Mouse (Mus musculus) layer of hippocampus, adult 9-10 months (tissue): ENCODE data around the gene Sgms1.

Experiments
- DNase-seq: peaks from one replicate; pipeline ENCODE4 v3.0.0; 2022; ENCODE audit warnings: low spot score

Gene Sgms1

DNA sequence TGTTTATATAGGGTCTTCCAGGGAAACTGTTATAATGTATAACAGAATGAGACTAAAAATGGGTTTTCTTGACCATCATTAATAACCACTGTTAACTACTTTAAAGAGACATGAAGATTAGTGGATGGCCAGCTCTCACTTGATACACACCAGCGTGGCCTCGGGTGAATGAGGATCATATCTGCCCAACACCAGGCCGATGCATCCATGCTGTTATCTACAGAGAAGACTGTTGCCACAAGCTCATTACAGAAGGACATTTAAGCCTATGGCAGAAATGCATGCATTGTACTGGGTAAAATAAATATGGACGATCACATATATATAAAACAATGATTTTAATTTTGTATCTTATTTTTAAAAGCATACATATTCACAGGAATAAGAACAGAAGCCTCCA is 149.6 kb downstream of the Sgms1 start:
- no peak for DNase-seq

DNA sequence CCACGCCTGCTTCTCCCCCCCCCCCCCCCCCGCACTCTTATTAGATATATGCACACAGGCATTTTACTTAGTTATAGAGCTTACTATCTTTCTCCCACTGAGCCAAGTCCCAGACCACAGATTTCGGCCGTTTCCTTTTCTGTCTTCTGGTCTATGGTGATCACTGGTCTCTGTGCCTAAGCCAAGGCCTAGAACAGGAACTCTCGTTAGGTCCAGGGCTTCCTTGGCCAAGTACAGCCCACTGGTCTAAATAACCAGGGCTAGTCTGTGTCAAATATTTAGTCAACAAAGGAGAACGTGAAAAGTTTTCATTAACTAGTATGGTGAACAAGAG is 150.1 kb downstream of the Sgms1 start:
- DNase-seq, result no peak

DNA sequence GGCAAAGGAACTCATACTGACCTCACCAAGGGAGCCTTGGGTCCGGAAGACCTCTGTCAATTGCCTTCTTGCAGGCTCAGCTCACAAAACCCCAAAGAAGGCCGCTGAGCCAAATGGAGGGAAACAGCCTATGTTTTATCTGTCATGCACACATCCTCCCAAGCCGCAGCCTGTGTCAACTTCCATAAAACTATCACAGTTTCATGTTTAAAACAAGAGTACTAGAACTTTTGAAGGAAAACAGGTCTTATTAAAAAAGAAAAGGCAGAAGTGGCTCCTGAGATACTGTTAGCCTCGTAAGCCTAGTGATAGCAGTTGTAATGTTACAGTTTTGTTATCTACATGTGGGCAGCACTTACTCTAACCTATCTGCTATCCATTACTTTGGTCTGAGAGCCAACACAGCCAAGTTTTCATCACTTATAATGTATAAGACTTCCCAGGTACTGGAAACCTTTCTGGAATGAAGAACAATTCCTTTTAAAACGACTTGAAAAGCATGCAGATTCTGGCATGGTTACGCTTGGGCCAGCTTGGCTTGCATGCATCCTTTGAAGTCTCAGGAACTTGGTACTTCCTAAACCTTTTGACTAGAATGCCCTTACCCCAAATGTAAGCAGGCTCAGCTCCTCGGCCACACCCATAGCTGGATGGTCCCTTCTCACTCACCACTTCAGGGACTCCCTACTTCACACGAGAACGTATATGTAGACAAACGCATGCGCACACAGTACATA is 150.6 kb downstream of the Sgms1 start:
- DNase-seq, result no peak

DNA sequence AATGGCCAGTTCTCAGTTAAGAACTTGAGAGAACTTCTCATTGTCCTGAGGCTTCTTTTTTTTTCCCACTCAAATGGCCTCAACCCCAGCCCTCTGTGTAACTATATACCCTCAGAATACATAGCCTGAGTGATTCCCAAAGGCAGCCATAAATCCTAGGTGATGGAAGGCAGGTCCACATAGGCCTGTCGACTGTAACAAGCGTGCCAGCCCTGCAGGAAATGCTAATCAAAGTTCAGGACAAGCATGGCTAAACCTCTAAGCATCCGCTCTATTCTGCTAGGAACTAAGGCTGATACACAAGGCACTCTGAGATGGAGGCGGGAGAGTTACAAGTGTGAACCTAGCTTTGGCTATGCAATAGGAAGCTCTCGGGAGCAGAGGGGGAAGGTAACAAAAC is 151.8 kb downstream of the Sgms1 start:
- DNase-seq, result no peak

DNA sequence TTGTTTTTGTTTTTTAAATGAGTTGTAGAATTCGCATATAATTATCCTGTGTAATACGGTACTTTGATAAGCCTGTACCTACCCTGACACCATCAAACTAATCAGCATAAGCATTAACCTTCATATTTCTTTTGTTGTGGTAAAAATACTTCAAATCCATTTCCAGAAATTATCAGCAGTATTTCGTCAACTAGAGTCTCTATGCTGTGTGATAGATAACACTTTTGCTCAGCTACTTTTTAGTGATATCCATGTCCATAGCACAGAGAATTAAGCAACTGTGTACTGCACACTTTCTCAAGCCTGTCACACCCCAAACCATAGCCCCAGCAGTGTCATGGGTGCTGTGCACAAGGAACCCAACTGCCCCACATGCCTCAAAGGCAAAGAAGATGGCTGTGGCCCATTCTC is 152.3 kb downstream of the Sgms1 start:
- no peak for DNase-seq

DNA sequence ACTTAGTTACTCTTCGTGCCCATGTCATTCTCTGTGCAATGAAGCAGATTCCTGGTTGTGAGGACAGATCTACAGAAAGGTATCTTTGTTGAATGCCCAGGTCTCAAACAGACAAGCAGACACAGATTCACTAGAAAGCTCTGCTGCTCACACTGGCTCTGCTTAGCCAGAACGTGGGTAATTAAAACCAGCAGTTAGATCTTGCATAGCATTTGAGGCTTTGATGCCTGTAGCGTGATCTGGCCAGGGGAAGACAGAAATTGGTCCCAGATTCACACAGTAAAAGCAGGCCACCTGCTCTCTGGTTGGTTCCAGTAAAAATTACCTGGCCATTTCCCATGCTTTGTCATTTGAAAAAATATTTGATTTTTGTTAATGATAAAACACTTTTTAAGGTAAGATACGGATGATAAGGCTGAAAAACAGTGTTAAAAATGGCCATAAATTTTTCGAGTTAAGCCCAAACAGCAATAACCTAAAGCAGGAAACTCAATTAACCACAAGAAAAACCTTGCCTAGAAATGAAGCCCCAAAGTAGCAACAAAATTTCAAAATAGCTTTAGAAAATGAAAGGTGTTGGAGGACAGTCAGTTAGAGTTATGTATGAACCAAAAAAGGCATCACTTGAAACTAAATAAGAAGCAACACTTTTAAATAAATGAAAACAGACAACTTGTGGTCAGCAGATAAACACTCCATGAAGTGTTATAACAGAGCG is 154.6 kb downstream of the Sgms1 start:
- DNase-seq, result no peak

DNA sequence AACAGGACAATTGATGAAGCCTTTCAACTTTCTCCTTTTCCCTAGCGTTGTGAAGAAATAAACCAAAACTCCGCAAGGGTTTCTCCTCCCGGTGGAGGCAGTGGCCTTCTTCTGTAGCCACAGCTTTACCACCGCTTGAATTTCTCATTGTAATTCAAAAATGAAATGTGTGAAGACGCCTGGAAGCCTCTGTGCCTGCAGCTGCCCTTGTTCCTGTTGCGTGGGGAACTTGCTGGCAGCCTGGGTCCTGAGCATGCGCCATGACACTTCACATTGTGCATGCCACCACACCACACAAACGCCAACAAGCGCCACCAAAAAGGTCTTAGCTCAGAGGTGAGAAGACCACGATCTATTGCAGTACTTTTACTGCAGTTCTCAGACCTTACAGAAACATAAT is 158.2 kb downstream of the Sgms1 start:
- DNase-seq, result no peak

DNA sequence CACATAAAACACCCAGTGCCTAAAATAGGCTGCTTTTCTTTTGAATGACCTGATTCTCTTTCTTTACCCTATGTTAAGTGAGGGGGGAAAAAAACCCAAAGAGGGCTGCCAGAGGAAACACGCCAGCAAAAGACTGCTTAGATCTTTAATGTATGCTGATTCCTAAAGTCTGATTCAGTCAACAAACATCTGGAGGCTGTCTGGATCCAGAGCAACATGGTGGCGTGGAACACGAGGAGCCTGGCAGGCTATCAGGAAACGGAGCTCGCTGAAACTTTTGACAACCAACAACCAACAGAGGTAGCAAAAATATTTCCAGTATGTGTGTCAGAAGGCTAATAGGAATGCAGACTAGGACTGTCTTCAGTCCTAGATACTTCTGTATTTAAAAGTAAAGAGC is 158.7 kb downstream of the Sgms1 start:
- DNase-seq, result no peak

DNA sequence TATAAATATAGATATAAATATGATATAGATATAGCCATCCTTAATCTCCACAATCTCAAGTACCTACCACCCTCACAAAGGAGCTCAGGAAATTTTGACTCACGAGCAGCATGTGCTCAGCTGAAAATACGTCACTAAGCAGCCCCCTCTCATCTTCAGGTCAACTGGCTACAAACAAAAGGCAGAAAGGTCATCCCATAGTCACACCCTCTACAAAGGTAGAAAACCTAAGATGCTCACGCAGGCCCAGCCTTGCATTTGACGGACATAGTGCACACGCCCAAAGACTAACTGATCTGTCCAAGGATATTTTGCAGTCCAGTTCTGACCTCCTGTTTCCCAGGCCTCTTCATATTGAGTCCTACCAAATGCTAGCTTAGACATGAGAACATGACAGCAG is 159.2 kb downstream of the Sgms1 start:
- DNase-seq, result no peak

DNA sequence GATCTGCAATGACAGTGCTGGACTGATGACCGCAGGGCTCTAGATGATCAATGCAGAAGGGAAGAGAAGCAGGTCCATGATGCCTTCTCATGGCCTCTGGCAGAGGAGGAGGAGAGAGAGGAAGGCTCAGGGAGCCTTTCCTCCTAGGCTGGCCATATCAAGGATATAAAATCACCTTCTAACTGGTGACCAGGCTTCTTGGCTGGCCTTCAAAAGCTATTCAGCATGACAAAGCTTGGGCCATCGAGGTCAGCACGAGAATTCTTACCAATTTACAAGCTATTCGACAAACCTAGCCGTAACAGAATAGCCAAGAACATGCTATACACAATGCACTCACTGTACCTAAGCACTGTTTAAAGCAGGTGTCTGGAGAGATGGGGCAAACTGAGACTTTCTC is 159.7 kb downstream of the Sgms1 start:
- DNase-seq, result no peak

DNA sequence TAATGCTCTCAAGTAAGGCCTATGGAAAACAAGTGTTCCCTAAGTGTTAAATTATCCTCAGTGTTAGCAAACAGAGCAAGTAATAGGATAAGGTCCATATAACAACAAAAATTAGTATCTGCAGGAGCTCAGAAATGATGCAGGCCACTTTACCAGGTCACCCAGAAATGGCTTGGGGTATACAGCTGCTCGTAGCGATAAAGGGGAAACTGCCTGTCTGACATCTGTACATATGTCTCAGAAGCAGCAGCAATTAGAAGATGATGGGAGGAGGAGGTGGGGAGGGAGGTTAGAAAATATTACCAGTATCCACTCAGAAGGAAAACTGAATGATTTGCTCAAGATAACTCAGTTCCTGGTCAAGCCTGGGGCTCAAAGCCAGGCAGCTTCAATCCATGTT is 162.3 kb downstream of the Sgms1 start:
- DNase-seq, result no peak

DNA sequence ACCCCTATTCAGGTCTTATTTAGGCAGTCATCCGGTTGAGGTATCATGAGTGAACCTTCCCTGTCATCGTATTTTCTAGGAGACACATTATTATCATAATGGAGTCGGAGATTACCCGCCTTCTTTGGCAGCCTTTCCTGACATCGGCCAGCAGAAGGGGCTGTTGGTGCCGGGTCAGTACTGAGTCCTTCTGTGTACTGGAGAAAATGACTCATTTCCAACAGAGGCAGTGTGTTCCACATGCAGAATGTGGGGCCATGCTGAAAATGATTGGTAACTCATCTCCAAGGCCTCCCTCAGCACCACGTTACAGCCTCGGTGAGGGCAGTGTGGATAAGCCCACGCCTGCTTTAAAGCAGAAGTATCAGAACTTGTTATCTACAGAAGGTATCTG is 164.4 kb downstream of the Sgms1 start:
- no peak for DNase-seq

DNA sequence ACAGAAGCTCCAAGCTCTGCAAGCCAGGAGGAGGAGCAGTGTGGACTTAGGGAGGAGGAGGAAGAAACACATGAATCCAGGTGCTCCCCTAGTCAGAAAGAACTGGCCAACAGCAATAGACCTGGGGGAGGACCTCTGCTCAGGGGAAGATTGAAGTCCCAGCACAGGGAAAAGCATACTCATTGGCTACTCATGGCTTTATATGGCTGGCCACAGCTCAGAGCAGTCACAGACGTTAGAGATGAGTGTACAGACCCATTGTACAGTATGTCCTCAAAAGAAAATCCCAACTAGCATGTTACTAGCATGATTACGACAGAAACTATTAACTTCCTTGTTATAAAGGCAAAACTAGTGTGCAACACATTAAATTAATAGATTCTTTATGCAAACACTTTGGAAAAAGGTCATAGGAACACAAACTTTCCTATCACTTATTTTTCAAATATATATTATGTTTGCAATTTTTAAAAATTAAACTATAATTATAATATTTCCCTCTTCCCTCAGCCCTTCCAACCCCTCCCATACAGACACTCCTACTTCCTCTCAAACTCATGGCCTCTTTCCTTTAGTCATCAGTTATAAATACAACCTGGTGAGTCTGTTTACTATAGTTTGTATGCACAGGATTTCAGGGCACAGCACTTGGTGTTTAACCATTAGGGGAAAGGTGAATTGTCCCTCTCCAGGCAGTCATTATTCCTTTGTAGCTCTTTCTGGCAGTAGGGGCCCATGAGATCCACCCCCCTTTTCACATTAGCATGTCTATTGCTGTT is 165.0 kb downstream of the Sgms1 start:
- no peak for DNase-seq

DNA sequence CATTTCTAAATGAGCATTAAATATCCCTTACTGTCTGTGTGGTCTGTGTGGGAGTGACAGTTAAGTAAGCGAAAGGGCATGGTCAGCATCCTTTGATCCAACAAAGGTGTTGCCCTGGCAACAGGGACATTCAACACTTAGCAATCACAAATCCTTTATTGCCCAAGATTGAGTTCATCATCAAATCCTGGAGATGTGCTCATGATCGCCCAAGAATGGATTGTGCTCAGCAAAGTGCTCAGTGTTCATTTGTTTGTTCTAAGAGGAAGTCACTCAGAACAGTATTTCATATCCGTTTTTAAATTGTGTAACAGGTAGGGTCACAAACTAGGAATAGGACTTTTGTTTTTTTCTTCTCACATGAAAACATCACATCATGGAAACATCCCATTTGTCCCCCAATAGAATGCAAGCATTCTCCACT is 165.8 kb downstream of the Sgms1 start:
- DNase-seq, result no peak

DNA sequence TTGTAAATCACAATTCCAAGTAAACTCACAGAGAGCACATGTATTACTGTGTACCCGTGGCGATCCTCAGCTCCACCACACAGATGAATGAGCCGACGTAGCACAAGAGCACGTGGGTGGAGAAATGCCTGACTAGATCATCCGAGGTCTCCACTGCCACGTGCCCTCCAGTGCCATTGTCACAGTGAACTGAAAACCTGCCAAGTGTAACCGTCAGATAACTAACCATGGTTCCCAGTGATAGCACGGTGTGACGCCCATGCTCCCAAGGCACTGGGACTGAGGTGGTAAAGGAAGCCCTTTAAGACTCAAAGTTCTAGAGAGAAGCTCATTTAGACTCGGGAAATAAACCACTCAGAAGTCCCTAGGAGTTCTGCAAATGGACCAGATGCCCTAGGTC is 167.4 kb downstream of the Sgms1 start:
- no peak for DNase-seq

DNA sequence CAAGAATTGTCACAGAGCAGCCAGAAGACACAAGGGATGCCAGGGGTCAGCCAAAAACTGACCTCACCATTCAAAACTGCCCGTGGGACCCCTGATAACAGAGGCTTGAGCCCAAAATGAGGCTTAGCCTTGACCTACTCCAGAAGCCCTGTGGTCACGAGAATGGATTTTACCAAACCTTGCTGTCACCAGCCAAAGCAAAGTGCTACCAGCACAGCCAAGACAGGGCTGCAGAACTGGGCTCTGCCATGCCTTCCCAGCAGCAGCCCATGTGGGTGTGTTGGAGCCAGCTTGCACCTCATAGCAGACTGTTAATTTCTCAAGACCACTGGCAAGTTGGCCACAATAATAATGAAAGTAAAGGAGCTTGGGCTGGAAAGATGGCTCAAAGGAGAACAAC is 168.5 kb downstream of the Sgms1 start:
- no peak for DNase-seq

DNA sequence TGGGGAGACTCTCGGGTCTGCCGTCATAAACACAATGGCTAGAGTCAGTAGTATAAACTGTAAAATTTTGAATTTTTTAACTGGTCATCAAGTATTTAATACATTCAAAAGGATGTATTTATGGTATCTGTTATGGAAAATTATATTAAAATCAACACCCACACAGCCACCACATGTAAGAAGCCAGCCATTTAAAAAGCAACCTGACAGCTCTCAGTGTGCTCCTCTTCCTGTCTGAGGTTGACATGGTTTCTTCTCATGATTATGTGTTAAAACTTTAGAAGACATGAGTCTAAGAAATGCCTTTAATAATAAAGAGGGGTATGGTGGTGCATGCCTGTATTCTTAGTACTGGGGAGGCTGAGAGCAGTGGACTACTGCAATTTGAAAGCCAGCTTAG is 172.8 kb downstream of the Sgms1 start:
- no peak for DNase-seq

DNA sequence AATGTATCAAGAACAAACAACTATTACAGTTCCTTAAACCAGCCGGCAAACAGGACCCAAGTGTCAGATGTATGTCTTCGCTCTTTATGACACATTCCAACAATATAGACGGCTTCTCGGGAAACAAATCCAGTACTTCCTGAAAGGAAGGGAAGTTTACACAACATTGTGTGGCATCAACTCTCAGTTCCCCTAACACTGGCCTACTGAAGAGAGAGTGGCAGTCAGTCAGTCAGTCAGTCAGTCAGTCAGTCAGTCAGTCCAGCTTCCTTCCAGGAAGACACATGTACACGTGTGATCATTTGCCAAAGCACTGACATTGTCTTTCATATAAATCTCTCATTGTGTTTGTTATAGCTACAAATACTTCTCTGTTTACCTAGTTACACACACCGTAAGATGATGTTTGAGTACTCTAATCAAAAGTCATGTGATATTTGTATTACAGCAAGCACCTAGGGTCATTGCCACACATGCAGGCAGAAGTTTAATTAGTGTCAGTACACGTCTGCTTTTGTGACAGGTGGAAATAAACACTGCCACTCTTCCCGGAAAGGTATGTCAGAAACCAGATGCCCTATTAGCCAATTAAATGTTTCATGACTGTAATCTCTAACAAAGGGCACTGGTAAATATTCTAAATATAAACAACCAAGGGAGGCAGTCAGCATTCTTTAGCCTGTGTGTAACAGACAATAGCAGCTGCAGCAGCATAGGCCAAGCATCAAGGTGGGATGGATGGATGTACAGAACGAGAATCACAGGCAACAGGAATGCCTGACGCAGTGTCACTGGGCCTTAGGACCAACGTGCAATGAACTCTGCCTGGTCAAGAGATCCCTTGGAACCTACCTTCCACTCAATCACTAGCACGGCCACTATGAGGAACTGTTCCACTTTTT is 174.4 kb downstream of the Sgms1 start:
- no peak for DNase-seq

DNA sequence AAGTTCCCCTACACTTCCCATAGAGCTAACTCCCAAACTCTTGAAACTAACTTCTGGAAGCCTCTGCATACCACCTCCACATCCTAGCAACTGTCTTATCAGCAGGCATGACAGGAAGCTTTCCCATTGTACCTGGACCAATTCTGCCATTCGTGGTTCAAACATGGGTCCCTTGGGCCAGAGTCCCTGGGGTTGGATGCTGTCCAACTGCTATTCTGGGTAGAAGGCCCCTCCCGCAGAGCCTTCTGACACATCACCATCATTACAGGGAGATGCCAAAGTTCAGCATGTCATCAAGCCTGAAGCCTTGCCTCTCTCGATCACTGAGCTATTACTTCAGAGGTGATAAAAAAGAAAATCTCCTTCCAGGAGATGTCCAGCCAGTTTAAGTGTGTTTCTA is 175.9 kb downstream of the Sgms1 start:
- no peak for DNase-seq

DNA sequence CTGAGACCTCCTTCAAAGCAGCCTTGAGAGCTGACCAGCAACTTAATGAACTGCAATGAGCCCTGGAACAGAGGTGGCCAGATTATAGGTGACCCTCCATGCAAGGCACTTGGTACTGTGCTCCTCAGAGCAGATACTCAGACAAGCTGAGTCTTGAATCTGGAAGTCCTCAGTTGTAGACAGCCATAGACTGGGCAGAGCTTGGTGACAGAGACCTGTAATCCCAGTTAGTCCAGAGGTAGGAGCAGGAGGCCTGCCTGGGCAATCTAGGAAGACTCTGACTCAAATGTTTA is 178.3 kb downstream of the Sgms1 start:
- no peak for DNase-seq

DNA sequence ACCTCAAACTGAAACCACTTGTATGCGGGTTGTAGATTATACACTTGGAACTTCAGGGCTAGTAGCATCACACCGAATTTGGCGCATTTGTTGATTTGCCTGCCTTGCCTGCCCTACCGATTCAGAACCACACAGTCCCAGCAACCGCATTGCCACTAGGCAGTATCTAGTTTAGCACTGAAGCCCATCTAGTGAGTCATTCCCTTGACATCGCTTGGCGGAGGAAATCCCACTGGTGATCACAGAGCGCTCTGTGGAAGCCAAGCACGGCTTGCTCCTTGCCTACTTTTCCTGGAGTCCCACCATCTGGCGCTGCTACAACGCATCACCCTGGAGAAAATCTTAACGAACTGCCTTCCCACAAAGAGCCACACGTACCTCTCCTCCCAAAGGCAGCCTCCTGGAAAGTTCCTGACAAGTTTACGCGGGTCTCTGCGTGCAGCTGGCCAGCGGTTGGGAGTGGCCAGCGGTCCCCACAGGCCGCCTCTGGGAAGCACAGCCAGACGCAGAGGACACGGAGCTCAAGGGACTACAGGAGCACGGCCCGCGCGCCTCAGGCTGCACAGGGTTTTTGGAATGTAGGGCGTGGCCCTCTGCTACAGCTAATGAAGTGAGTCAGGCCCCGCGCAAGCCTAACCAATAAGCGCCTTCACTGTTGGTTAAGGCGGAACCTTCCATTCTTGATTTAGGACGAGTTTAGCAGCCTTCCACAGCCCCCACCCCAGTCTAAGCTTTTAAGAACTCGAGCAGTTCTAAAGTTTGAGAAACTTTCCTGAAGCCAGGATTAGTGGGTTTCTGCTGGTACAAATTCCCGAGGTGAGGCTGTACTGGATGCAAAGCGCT is 178.8 kb downstream of the Sgms1 start:
- DNase-seq, result no peak

DNA sequence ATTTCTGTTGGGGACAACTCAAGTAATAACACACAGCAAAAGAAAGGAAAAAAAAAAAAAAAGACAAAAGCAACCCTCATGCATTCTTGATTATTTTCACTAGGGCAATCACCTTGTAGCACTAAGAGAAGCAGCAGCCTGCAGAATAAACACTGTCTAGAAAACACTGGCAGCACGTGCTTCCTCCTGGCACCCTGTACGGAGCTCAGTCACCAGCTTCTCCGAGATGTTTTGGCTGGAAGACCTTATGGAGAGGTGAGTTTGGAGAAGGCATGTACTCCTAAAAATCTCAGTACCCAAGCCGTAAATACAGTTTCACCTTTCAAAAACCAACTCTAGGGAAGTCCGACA is 179.4 kb downstream of the Sgms1 start:
- DNase-seq, result no peak
